Mouse (Mus musculus) spleen, adult 2 months (tissue): Measurements from ENCODE around the gene Zfp42. TPM values are rescaled to one million over a fixed set of nuclear protein-coding genes. Genes with fewer than 3 reads are reported as not detected.

Experiments
- DNase-seq, 2 experiments: peaks; one replicate each; pipeline versions ENCODE4 v3.0.0 to v3.0.0-alpha.2; 2012 to 2021; ENCODE audit warnings: low spot score in 2 of 2, low read depth in 1 of 2
- H3K27ac ChIP-seq: fragments of 200-500 bp; 2 replicates; pipeline ENCODE4 v1.5.1; 2012; ENCODE audit warnings: low read length, inconsistent platforms; ENCODE audit not compliant: insufficient read depth
- H3K27me3 ChIP-seq: fragments of 200-500 bp; 2 replicates; pipeline ENCODE4 v1.6.1; 2012; ENCODE audit warnings: mild to moderate bottlenecking, moderate library complexity, low read length, inconsistent platforms; ENCODE audit not compliant: control insufficient read depth, insufficient read depth
- H3K36me3 ChIP-seq: fragments of 200-500 bp; 2 replicates; pipeline ENCODE4 v1.6.1; 2012; ENCODE audit warnings: mild to moderate bottlenecking, low read length, inconsistent platforms; ENCODE audit not compliant: control insufficient read depth, insufficient read depth
- H3K4me1 ChIP-seq: fragments of 200-500 bp; 2 replicates; pipeline ENCODE4 v1.6.1; 2011; ENCODE audit warnings: inconsistent platforms; ENCODE audit not compliant: control insufficient read depth, insufficient read depth, insufficient read length
- H3K4me3 ChIP-seq: fragments of 200-500 bp; 2 replicates; pipeline ENCODE4 v1.5.1; 2011; ENCODE audit warnings: mild to moderate bottlenecking, inconsistent platforms; ENCODE audit not compliant: insufficient read depth, insufficient read length; ENCODE audit errors: extremely low read depth
- CTCF ChIP-seq: fragments of 200-500 bp; IDR thresholded peaks from 2 replicates; pipeline ENCODE4 v1.5.1; 2011; ENCODE audit warnings: mild to moderate bottlenecking, inconsistent platforms; ENCODE audit not compliant: insufficient read depth, insufficient read length, insufficient replicate concordance; ENCODE audit errors: extremely low read depth
- POLR2A ChIP-seq: fragments of 200-500 bp; IDR thresholded peaks from 2 replicates; pipeline ENCODE4 v1.6.1; 2011; ENCODE audit warnings: low read depth, low read length, inconsistent platforms
- WGBS: fragments of 180-500 bp; shearing (Covaris S2); methylation state at CpG from one replicate; pipeline ENCODE4 v1.1.7; 2018; 5-methylcytosine and 5-hydroxymethylcytosine counted together
- polyA plus RNA-seq: library from polyadenylated mRNA; depleted of rRNA; stranded (reverse); fragments of >200 nt; gene quantifications from 2 replicates; pipeline ENCODE4 v1.2.3, GENCODE M21; 2012; rRNA removed

Zfp42 gene
- polyA plus RNA-seq, 1 experiment: not detected

GRCm38 (mm10) chr8:43257886-43258285, 48.9 kb downstream of the Zfp42 start:
- DNase-seq: no peak
- WGBS: 81% methylated on average over 1 of the region's 1 CpGs
- no peaks in the 10 kb centered on the region for H3K27me3 ChIP-seq
- TF ChIP-seq POLR2A (no peak), CTCF (no peak)
- no peak overlapping the region for H3K27ac ChIP-seq
- no peaks in the 10 kb centered on the region for H3K36me3 ChIP-seq
- no peaks in the 10 kb centered on the region for H3K4me1 ChIP-seq
- no peak overlapping the region for H3K4me3 ChIP-seq

GRCm38 (mm10) chr8:43255695-43256094, 51.1 kb downstream of the Zfp42 start:
- Histone ChIP-seq H3K27me3 (no peaks in the 10 kb centered on the region), H3K36me3 (no peaks in the 10 kb centered on the region), H3K4me3 (no peak overlapping the region), H3K4me1 (no peaks in the 10 kb centered on the region), H3K27ac (no peak overlapping the region)
- TF ChIP-seq CTCF (no peak), POLR2A (no peak)
- WGBS: 86% methylated on average over 6 of the region's 6 CpGs
- DNase-seq: no peak

- H3K36me3 ChIP-seq: no peaks in the 10 kb centered on the region
Observed at GRCm38 (mm10) chr8:43251653-43252052, 55.1 kb downstream of the Zfp42 start.

GRCm38 (mm10) chr8:43248707-43249106, 58.1 kb downstream of the Zfp42 start:
- H3K27ac ChIP-seq: no peak overlapping the region
- no peaks in the 10 kb centered on the region for H3K4me1 ChIP-seq
- DNase-seq: no peak
- H3K27me3 ChIP-seq: no peaks in the 10 kb centered on the region
- H3K36me3 ChIP-seq: no peaks in the 10 kb centered on the region
- 86% methylated on average over 8 of the region's 8 CpGs for WGBS
- H3K4me3 ChIP-seq: no peak overlapping the region
- TF ChIP-seq POLR2A: no peak
- TF ChIP-seq CTCF: no peak

More at GRCm38 (mm10) chr8:43251653-43252052, 55.1 kb downstream of the Zfp42 start:
- H3K27me3 ChIP-seq: no peaks in the 10 kb centered on the region
- TF ChIP-seq CTCF: no peak
- no peak for TF ChIP-seq POLR2A
- WGBS: 78% methylated on average over 6 of the region's 6 CpGs
- DNase-seq: no peak
- H3K27ac ChIP-seq: no peak overlapping the region
- H3K4me3 ChIP-seq: no peak overlapping the region
- no peaks in the 10 kb centered on the region for H3K4me1 ChIP-seq

Other genes with a start within 250 kb of the Zfp42 start
- gene Triml1, start 165.5 kb downstream of the Zfp42 start, polyA plus RNA-seq: not detected in 2 replicates
- not detected in 2 replicates for gene Triml2, start 126.4 kb downstream of the Zfp42 start, polyA plus RNA-seq
- gene Adam26b, start 221.1 kb upstream of the Zfp42 start, polyA plus RNA-seq: not detected in 2 replicates